Mouse (Mus musculus): ENCODE measurements around the gene Ruvbl2.

Gene Ruvbl2

GRCm38 (mm10) chr7:45421194-45421593 lies 16.7 kb downstream of the Ruvbl2 start:
- DNase-seq = no peak

- no peak for DNase-seq
Observed at GRCm38 (mm10) chr7:45420615-45420919, 17.3 kb downstream of the Ruvbl2 start, which contains the start of gene Lhb. Gene Lhb, plus strand, starts transcription at chr7:45420820.

GRCm38 (mm10) chr7:45419859-45420614 lies 17.9 kb downstream of the Ruvbl2 start:
- no peak for DNase-seq

- no peak for DNase-seq
Observed at GRCm38 (mm10) chr7:45417962-45418492, 19.9 kb downstream of the Ruvbl2 start.

GRCm38 (mm10) chr7:45415636-45416035 lies 22.3 kb downstream of the Ruvbl2 start:
- DNase-seq = no peak

GRCm38 (mm10) chr7:45414740-45415224 lies 23.1 kb downstream of the Ruvbl2 start:
- DNase-seq = no peak

- no peak for DNase-seq
Observed at GRCm38 (mm10) chr7:45413864-45414739, 23.8 kb downstream of the Ruvbl2 start.

- peak; percentile 29 to 49 for DNase-seq
Observed at GRCm38 (mm10) chr7:45413113-45413863, 24.6 kb downstream of the Ruvbl2 start, which contains the start of gene Ntf5. Gene Ntf5, plus strand, starts transcription at chr7:45413695.

GRCm38 (mm10) chr7:45412421-45412820 lies 25.5 kb downstream of the Ruvbl2 start:
- no peak for DNase-seq

GRCm38 (mm10) chr7:45409497-45410163 lies 28.3 kb downstream of the Ruvbl2 start:
- DNase-seq = no peak

GRCm38 (mm10) chr7:45408949-45409348 lies 28.9 kb downstream of the Ruvbl2 start:
- no peak for DNase-seq

GRCm38 (mm10) chr7:45408351-45408750 lies 29.5 kb downstream of the Ruvbl2 start:
- no peak for DNase-seq

- no peak for DNase-seq
Observed at GRCm38 (mm10) chr7:45407836-45408235, 30.1 kb downstream of the Ruvbl2 start.

- no peak for DNase-seq
Observed at GRCm38 (mm10) chr7:45406157-45407156, 31.4 kb downstream of the Ruvbl2 start.

GRCm38 (mm10) chr7:45405091-45406075 lies 32.5 kb downstream of the Ruvbl2 start, which contains the start of gene Kcna7:
Gene Kcna7, plus strand, starts transcription at chr7:45405653.
- DNase-seq = peak; percentile 68 to 74

GRCm38 (mm10) chr7:45403532-45404261 lies 34.2 kb downstream of the Ruvbl2 start:
- DNase-seq = peak; percentile 55 to 60

GRCm38 (mm10) chr7:45401521-45402085 lies 36.3 kb downstream of the Ruvbl2 start:
- no peak for DNase-seq

GRCm38 (mm10) chr7:45396787-45397186 lies 41.1 kb downstream of the Ruvbl2 start:
- no peak for DNase-seq
